Mouse (Mus musculus) ES-E14 (cell line): ENCODE measurements around the gene Trpt1. TPM values are rescaled to one million over a fixed set of nuclear protein-coding genes. Genes with fewer than 3 reads are reported as not detected.

Source experiments
- DNase-seq: peaks from one replicate; pipeline ENCODE4 v3.0.0-alpha.2; 2013; ENCODE audit warnings: low read depth, low spot score
- H3K27ac ChIP-seq: 2 replicates; pipeline ENCODE4 v1.5.1; 2012; ENCODE audit warnings: low read depth, mild to moderate bottlenecking, low read length, moderate library complexity, mixed read lengths; ENCODE audit not compliant: poor library complexity, insufficient read depth, severe bottlenecking
- H3K36me3 ChIP-seq: 2 replicates; pipeline ENCODE4 v1.6.1; 2012; ENCODE audit warnings: mild to moderate bottlenecking, low read length, moderate library complexity, mixed read lengths; ENCODE audit not compliant: control insufficient read depth, poor library complexity, insufficient read depth, severe bottlenecking
- H3K4me1 ChIP-seq, 2 experiments: fragments of 150-350 bp in 1 of 2; sonication (generic) in 1 of 2; 2 replicates each; pipeline ENCODE4 v1.6.1; 2012; ENCODE audit warnings: low read length in 2 of 2, mild to moderate bottlenecking in 1 of 2, mixed read lengths in 1 of 2; ENCODE audit not compliant: control insufficient read depth in 2 of 2, insufficient read depth in 2 of 2, poor library complexity in 1 of 2
- H3K4me3 ChIP-seq, 2 experiments: fragments of 150-350 bp in 1 of 2; sonication (generic) in 1 of 2; 2 replicates each; pipeline ENCODE4 v1.5.1; 2012; ENCODE audit warnings: low read length in 2 of 2, low read depth in 1 of 2, mild to moderate bottlenecking in 1 of 2, mixed read lengths in 1 of 2; ENCODE audit not compliant: insufficient read depth in 1 of 2, poor library complexity in 1 of 2, severe bottlenecking in 1 of 2
- H3K9ac ChIP-seq: 2 replicates; pipeline ENCODE4 v1.6.1; 2012; ENCODE audit warnings: low read depth, mild to moderate bottlenecking, low read length, mixed read lengths; ENCODE audit not compliant: poor library complexity, insufficient read depth, severe bottlenecking
- H3K9me3 ChIP-seq: fragments of 150-350 bp; sonication (generic); 2 replicates; pipeline ENCODE4 v1.6.1; 2012; ENCODE audit warnings: low read depth, mild to moderate bottlenecking, low read length; ENCODE audit not compliant: control insufficient read depth, insufficient read depth
- CHD2 ChIP-seq: IDR thresholded peaks from 2 replicates; pipeline ENCODE4 v1.6.1; 2014; ENCODE audit warnings: mild to moderate bottlenecking, low read depth, low read length, inconsistent platforms
- HCFC1 ChIP-seq: IDR thresholded peaks from 2 replicates; pipeline ENCODE4 v1.6.1; 2012; ENCODE audit warnings: low read length, inconsistent platforms, borderline replicate concordance; ENCODE audit not compliant: insufficient read depth
- MAFK ChIP-seq: IDR thresholded peaks from 2 replicates; pipeline ENCODE4 v1.6.1; 2014; ENCODE audit warnings: mild to moderate bottlenecking, low read depth, low read length, inconsistent platforms; ENCODE audit not compliant: insufficient read depth
- ZC3H11A ChIP-seq: IDR thresholded peaks from 2 replicates; pipeline ENCODE4 v1.6.1; 2012; ENCODE audit warnings: low read depth, mild to moderate bottlenecking, inconsistent platforms, low read length, borderline replicate concordance
- ZNF384 ChIP-seq: IDR thresholded peaks from 2 replicates; pipeline ENCODE4 v1.6.1; 2012; ENCODE audit warnings: low read depth, low read length, inconsistent platforms
- in situ Hi-C, 2 experiments: fragments of 600-800 bp; cut with MboI; formaldehyde crosslinking; loops; one replicate each; pipeline ENCODE4 v1.15.1; 2025; ENCODE audit warnings: low sequenced_read_pairs in 2 of 2, inconsistent platforms in 1 of 2; ENCODE audit not compliant: unreplicated experiment in 2 of 2
- total RNA-seq: library from RNA; depleted of rRNA; stranded (reverse); fragments of 300-350 nt; gene quantifications from 2 replicates; pipeline ENCODE4 v1.2.3, GENCODE M21; 2012

Gene Trpt1
- total RNA-seq, 1 experiment: 5.0 TPM

DNA sequence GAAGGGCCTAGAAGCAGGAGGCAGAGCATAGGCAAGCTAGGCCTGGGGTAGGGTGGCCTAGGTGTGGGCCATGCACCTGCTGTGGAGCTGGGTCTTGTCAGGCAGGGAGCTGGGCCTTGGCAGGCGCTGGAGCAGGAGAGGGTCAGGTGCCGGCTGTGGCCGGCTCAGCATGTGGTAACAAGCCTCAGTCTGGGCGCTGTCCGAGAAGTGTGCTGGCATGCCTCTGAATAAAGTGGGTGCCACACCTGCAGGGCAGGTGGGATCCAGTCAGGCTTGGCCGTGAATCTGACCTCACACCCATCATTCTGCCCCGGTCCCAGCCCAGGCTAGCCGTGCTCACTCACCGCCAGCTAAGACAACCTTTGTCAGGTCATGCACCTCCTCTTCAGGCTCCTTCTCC, 18.1 kb downstream of the Trpt1 start:
- TF ChIP-seq MAFK (no peak), ZNF384 (no peak), HCFC1 (no peak), CHD2 (no peak), ZC3H11A (no peak)
- Histone ChIP-seq H3K36me3 (peaks cover 5% of the 10 kb centered on the region; the same call in 1 of the 2 replicates), H3K27ac (no peak overlapping the region), H3K4me1 (no peaks in the 10 kb centered on the region), H3K9ac (no peak overlapping the region), H3K4me3 (no peak overlapping the region), H3K9me3 (no peaks in the 10 kb centered on the region)
- DNase-seq: no peak
- in situ Hi-C loops: no loop called here

DNA sequence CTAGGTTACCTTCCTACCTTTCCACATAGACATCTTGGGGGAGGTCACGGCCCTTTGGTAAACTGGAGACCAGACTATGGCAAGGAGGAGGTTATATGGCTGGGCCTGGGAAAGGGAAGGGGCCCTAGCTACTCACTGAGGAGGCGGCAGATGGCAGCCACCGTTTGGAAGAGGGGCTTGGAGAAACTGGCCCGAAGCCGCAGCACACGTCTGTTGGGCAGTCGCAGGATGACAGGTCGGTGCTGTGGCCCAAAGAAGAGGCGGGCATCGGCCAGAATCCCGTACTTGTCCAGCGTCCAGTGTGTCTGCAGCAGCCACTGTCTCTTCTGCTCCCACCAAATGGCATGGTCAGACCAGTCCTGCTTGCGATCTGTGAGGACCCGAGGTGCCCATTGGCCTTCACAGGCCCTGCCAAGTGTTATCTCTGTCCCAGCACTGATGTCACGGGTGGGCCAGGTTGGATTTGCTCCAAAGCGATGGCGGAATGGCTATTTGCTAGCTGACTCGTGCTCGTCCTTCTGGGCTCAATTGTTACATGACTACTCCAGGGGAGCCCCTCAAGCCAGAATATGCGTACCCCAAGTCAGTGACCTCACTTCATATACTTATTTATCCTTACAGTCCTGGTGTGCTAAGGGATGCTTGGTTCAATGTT, 18.7 kb downstream of the Trpt1 start:
- no peak for DNase-seq
- no peaks in the 10 kb centered on the region for H3K9me3 ChIP-seq
- no peak for TF ChIP-seq MAFK
- no peak for TF ChIP-seq CHD2
- no peaks in the 10 kb centered on the region for H3K4me1 ChIP-seq
- in situ Hi-C loops: no loop called here
- peaks cover 11% of the 10 kb centered on the region for H3K36me3 ChIP-seq
- no peak overlapping the region for H3K9ac ChIP-seq
- no peak overlapping the region for H3K4me3 ChIP-seq
- no peak overlapping the region for H3K27ac ChIP-seq

DNA sequence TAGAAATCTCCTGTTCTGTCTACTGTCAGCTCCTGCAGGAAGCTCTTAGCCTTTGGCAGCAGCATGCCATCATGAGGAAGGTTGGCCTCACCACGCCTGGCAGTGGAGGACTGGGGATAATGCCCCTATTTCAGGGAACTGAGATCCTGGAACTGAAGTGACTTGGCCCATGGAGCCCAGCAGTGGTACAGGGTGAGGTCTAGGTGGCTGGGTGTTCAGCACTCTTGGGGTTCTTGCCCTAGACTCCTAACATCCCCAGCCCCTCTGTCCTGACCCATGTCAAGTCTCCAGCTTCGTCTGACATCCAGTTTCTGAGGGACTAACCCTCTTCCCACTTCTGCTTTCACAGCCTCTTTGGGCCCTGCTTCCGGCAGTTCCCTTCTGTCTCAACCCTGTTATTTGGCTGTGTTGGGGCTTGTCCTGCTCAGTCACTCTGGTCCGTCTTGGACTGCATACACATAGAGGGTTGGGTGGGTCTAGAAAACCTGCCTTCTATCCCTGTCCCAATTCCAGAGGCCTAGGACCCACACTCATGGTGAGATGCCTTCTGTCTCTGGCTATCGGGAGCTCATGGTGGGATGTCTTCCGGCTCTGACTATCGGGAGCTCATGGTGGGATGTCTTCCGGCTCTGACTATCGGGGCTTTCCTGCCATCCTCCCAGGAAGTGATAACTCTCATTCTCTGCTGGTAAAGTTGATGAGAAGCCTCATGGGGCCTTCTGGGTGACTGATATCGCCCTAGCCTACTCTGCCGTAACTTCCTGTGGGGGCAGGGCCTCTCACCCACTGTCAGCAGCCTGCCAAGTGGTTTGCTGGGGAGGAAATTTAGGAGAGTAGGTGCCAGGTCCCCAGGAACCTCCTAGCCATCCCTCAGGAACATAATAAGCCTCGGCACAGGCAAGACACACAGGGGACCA, 21.9 kb downstream of the Trpt1 start:
- no peak for TF ChIP-seq CHD2
- no peak for TF ChIP-seq MAFK
- TF ChIP-seq HCFC1: no peak
- TF ChIP-seq ZNF384: no peak
- no peak for TF ChIP-seq ZC3H11A
- Histone ChIP-seq H3K36me3 (peaks cover 39% of the 10 kb centered on the region), H3K4me3 (no peak overlapping the region), H3K27ac (no peak overlapping the region), H3K4me1 (no peaks in the 10 kb centered on the region), H3K9ac (no peak overlapping the region), H3K9me3 (no peaks in the 10 kb centered on the region)
- DNase-seq: no peak
- in situ Hi-C loops: no loop called here

DNA sequence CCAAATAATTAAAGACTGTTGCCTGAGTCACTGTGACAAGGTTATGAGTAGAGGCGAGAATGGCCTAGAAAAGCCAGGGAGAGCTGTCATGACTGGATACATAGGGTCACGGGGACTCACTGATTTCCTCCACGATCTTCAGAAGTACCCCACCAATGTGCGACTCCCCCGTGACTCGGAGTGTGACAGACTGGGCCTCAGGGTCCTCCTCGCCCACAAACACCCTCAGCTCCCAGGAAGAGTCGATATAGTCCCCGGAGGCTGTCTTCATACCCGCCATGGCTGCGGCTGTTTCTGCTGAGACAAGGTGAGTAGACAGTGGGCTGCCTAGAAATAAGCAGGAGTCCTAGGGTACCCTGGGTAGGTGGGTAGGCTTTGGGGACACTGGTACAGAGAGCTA, 22.6 kb downstream of the Trpt1 start:
- Histone ChIP-seq H3K9ac (no peak overlapping the region), H3K9me3 (no peaks in the 10 kb centered on the region), H3K27ac (no peak overlapping the region), H3K4me3 (no peak overlapping the region), H3K4me1 (no peaks in the 10 kb centered on the region), H3K36me3 (peaks cover 44% of the 10 kb centered on the region)
- in situ Hi-C loops: no loop called here
- DNase-seq: no peak
- TF ChIP-seq ZNF384 (no peak), MAFK (no peak), ZC3H11A (no peak)

DNA sequence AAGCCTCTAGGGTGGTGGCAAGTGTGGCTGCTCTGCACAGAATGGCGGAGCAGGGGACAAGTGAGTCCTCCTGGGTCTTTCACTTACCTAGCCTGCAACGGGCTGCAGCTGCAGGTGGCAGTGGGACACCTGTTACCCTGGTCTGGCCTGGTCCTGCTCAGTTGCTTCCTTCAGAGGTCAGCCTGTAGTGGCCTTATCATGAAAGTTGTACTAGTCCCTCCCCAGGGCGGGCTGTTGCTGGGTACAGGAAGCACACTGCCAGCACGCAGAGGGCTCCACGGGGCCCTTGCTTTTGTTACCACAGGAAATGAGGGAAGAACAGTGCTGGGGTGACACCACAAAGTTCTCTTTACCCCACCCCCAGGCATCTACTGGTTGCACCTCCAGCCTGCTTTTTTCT, 23.3 kb downstream of the Trpt1 start, which contains the start of gene Fermt3:
Gene Fermt3, minus strand, starts transcription at position 279 of the 400 bp plus-strand sequence.
- H3K27ac ChIP-seq: no peak within 1 kb of the TSS
- no peak for DNase-seq
- peaks cover 49% of the 10 kb centered on the region for H3K36me3 ChIP-seq
- H3K9me3 ChIP-seq: no peaks in the 10 kb centered on the region
- H3K4me1 ChIP-seq: no peaks in the 10 kb centered on the region
- H3K9ac ChIP-seq: no peak within 1 kb of the TSS
- TF ChIP-seq ZC3H11A (no peak), HCFC1 (no peak), ZNF384 (no peak), CHD2 (no peak), MAFK (no peak)
- H3K4me3 ChIP-seq: no peak within 1 kb of the TSS
- in situ Hi-C loops: no loop called here
